Mouse (Mus musculus) testis, adult 2 months (tissue): Measurements from ENCODE around the gene Rnf111.

Source experiments
- CTCF ChIP-seq: fragments of 200-500 bp; IDR thresholded peaks from 2 replicates; pipeline ENCODE4 v1.5.1; 2012; ENCODE audit warnings: low read depth, mild to moderate bottlenecking, inconsistent platforms, low read length, moderate library complexity; ENCODE audit not compliant: control insufficient read depth, insufficient read depth, insufficient replicate concordance
- POLR2A ChIP-seq: fragments of 200-500 bp; IDR thresholded peaks from 2 replicates; pipeline ENCODE4 v1.6.1; 2012; ENCODE audit warnings: low read depth, mild to moderate bottlenecking, inconsistent platforms, low read length, moderate library complexity; ENCODE audit not compliant: control insufficient read depth

DNA sequence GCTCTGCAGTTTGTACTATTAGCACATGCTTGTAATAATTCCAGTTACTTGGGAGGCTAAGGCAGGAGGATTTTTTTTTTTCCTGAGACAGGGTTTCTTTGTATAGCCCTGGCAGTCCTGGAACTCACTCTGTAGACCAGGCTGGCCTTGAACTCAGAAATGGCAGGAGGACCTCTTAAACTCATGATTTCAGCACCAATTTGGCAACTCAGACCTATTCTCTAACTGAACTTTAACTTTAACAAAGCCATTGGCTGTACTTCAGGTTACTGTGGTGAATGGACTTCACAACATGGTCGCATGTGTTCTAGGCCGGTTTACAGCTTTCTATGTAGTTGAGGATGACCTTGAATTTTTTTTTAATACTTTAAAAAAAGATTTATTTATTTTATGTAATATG is 80.9 kb downstream of the Rnf111 start:
- TF ChIP-seq CTCF (no peak), POLR2A (no peak)
